Mouse (Mus musculus) urinary bladder, postnatal 14 days (tissue): ENCODE results near the gene Vamp2.
A peak's percentile ranks its signal among the peaks of the same experiment; 100 is the strongest.
"Not testable (repeated sequence)": the region's sequence is repeated elsewhere in the genome, so short reads cannot be mapped to it uniquely, and the experiment has no call there.

ENCODE experiments used
- DNase-seq: peaks from one replicate; pipeline ENCODE4 v3.0.0; 2021; ENCODE audit warnings: low spot score

The Vamp2 gene

GRCm38 (mm10) chr11:69080855-69081222, 7.5 kb upstream of the Vamp2 start:
- DNase-seq: no peak

DNA sequence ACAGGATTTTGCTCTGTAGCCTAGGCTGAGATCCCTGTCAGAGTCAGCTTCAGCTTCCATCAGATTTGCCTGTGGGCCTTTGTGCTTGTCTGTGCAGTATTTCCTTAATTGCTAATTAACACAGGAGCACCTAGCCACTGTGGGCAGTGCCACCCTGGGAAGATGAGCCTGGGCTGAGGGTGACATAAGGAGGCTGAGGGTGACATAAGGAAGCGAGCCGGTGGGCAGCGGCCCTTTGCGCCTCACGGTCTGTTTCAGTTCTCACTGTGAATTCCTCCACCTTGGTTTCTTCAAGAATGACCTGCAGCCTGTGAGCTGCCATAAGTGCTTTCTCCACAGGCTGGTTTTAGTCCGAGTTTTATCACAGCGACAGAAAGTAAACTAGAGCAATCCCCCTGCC, 6.7 kb upstream of the Vamp2 start:
- DNase-seq: no peak

GRCm38 (mm10) chr11:69085608-69086007, 2.7 kb upstream of the Vamp2 start:
- DNase-seq: no peak

DNA sequence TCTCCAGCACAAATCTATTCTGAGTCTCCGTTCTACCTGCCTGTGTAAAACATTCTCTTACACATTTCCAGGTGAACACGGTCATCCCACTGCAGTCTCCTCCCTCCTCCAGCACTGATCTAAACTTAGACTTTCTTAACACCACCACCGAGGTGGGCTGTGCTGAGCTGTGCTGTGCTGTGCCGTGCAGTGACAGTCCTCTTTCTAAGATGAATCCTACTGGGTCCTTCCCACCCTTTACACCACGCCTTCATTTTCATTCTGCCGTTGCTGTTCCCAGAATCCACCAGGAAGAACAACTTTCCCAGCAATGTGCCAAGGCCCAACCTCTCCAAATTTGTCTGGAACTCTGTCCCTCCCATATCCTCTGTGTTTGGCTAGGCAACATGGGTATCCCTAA, 1.9 kb upstream of the Vamp2 start:
- no peak for DNase-seq

DNA sequence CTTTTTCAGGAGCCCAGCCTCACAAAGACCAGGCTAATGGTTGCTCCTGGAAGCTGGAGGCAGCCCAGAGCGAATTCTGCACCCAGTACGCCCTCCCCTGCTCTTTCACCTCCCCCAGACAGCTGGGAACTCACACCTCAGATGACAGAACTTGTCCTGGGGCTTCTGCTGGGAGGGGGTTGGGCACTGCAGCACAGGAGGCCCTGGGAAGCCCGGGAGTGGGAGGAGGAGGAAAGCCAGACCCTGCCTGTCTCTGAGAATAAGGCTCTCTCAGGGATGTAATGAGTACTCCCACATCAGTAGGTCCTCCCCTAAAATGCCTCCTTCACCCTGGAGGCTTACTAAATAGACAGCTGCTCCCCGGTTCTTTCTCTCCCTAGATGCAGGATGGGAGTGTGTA, 1.2 kb upstream of the Vamp2 start:
- no peak for DNase-seq

GRCm38 (mm10) chr11:69087597-69087996, 693 bp upstream of the Vamp2 start:
- no peak for DNase-seq

GRCm38 (mm10) chr11:69088856-69089615, 746 bp downstream of the Vamp2 start:
- DNase-seq: no peak

DNA sequence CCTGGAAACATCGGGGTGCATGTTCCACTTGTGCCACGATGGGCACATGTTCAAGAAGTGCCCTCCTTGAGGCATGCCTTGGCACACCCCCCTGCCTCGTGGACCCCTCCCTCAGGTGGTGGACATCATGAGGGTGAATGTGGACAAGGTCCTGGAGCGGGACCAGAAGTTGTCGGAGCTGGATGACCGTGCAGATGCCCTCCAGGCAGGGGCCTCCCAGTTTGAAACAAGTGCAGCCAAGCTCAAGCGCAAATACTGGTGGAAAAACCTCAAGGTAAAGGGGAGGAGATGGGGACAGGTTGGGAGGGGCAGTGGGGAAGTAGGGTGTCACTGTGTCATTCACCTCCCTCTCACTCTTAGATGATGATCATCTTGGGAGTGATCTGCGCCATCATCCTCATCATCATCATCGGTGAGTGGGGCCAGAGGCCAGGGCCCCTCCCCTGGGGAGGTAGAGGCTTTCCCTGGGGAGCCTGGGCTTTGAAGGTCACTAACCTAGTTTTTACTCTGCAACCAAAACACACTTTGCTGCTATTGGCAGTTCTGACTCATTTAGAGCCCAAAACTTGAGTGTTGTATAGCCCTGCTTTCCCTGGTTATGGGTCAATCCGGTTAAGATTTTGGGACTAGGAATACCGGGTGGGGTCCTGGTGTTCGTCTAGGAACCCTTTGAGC, 1.5 kb downstream of the Vamp2 start:
- DNase-seq: no peak

DNA sequence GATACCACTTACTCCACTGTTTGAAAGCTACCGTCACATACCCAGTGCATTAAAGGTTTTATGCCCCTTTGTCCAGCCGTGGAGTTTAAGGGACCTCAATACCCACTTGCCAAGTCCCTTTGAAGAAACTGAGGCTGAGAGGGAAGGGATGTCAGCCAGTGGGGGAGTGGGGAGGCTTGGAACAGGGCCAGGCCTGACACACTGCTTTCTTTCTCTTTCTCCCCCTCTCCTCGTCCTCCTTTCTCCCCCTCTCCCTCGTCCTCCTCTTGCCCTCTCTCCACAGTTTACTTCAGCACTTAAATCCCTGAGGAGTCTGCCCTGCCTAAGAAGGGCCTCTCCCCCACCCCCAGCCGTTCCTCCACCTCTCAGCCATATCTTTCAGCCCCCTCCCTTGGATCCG, 2.1 kb downstream of the Vamp2 start:
- no peak for DNase-seq

- no peak for DNase-seq
Observed at GRCm38 (mm10) chr11:69091566-69092385, 3.5 kb downstream of the Vamp2 start.

GRCm38 (mm10) chr11:69092386-69092751, 4.1 kb downstream of the Vamp2 start:
- peak; percentile 92 for DNase-seq

- DNase-seq: no peak
Observed at GRCm38 (mm10) chr11:69092871-69093270, 4.6 kb downstream of the Vamp2 start.

DNA sequence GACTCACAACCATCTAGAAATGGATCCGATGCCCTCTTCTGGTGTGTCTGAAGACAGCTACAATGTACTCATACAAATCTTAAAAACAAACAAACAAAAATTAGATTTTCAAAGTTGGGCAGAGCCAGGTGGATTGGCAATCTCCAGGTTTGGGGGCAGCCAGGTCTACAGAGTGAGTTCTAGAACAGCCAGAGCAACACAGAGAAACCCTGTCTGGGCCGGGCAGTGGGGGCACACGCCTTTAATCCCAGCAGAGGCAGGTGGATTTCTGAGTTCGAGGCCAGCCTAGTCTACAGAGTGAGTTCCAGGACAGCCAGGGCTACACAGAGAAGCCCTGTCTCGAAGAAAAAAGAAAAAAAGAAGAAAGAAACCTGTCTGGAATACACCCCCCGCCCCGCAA, 5.6 kb downstream of the Vamp2 start:
- not testable (repeated sequence) for DNase-seq

DNA sequence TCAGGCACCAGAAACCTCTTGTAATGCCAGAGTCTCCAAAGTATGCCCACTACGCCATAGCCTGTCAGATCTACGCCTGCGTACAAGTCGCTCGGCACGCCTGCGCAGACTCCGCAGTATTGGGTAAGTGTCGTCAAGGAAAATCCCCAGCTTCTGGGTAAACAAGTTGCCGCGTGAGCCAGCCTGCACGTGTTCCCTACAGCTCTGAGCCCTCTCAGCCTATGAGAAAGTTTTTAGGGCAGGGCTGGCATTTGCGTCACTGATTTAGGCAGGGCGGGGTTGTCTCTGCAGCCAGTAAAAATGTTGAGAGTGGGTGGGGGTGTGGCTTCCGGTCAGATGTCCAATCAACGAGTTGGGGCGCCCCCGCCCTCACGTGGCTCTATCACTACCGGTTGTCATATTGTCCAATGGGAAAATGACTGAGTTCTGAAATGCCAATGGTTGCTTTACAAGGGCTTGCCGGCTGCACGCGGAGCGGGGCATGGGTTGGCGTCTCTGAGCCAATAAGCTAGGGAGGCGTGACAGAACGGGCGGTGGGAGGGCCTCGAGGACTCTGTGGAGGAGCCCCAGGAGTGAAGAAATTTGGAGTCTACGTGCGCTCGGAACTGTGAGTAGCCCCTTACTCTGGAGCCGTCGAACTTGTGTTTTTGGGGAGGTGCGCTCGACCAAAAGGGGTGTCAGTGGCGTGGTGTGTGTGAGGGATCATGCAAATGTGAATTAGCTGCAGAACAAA, 6.6 kb downstream of the Vamp2 start, which contains the start of gene Per1:
Gene Per1 (plus strand): TSS at position 521 of the 733 bp plus-strand sequence.
- DNase-seq: peak; percentile 99

DNA sequence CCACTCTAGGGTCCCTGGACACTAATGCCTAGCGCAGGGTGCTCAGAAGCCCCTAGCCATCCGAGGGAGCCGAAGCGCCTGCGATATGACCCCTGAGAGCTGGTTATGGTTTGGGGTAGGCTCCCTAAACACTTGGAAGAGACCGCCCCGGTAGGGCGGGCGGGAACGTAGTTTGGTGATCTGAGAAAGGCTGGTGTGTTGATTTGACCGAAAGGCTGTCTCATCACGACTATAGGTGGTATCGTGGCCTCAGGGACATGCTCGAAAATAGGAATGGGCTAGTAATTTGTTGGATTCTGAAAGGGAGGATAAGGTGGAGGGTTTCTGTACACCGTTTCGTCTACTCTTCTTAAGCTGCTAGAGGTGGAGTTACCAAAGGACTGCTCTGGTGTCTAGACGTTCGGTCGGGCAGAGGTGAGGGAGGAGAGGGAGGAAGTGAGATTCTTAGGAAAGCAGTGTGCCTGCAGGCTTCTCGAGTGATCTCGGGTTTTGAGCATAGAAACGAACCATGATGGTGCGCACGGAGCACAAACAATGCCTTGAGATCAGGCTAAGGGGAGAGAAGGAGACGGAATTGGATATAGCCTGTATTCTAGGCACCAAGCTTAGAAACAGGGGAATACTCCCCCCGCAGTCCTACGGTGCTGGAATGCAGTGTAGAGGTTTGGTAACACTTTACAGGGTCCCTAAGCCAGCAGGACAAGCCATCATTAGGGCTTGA, 7.4 kb downstream of the Vamp2 start:
- DNase-seq: no peak

GRCm38 (mm10) chr11:69096360-69096986, 8.2 kb downstream of the Vamp2 start:
- DNase-seq: no peak

- peak; percentile 100 for DNase-seq
Observed at GRCm38 (mm10) chr11:69096987-69097900, 9.0 kb downstream of the Vamp2 start.

DNA sequence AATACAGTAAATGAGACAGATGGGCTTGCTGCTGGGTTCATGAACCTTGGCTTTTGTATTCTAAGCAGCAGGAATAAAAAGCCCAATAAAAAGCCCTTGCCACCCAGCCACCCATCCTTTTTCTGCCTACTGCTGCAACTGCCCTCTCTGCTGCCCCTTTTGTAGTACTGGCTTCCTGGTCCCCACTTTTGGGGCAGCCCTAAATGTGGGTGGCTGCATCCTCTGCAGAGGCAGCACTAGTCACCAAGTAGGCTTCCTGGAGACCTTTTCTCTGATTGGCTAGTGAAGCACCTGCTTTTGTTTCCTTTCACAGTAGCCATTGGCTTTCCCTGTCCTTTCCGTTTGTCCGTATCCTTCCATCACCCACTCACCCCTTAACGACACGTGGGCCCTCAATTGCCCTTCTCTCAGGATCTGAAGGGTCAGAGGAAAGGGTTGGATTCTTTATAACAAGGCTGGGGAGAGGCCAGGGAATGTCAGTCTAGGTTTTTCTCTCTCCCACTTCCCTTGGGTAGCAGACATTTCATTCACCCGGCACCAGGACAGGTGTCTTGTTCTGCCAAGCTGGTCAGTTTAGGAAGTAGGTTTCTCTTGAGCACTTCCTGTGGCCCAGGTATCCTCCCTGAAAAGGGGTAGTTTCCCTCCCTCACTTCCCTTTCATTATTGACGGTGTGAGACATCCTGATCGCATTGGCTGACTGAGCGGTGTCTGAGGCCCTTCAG, 9.9 kb downstream of the Vamp2 start:
- DNase-seq: no peak

GRCm38 (mm10) chr11:69098762-69099091, 10.4 kb downstream of the Vamp2 start:
- peak; percentile 97 for DNase-seq
